Mouse (Mus musculus): ENCODE measurements around the gene Tent5b. TPM values are rescaled to one million over a fixed set of nuclear protein-coding genes. Genes with fewer than 3 reads are reported as not detected.

The Tent5b gene
- polyA plus RNA-seq (2015; fragmentation: Illumina TruSeq; extraction: RNeasy Lipid Tissue Mini Kit (QIAGEN cat#74804); ENCODE audit: insufficient read depth, low read depth, low replicate concordance), result 2.5 TPM

DNA sequence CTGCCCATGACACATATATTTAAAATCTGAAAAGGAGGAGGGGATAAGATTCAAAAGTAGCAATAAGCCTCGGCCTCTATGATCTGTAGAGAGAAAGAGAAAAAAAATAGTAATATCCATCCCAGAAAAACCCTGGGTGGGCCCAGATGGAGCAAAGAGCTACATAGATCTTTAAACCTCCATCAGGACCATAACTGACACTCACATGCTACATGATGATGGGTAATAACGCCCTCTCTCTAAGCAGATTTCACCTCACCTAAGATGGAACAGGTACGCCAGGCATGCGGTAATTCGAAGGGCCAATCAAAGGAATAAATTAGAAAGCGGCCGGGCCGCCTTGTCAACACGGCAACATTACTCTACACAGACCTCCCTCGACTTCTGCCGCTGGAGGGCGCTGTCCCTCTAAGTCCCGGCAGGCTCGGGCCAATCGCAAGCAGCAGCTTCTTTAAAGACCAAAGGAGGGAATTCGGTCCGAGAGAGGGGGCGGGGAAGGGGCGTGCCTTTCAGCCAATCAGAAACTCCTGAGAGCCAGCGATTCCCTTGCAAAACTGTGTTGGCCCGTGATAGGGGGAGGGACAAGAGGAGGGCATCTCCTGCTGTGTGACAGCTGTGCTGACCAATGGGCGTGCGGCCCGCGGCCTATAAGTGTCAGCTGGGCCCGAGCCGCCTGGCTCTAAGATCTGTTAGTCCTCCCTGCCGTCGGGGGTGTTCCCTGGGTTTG, at the start of gene Tent5b:
Gene Tent5b (plus strand): TSS at position 675 of the 727 bp plus-strand sequence.

DNA sequence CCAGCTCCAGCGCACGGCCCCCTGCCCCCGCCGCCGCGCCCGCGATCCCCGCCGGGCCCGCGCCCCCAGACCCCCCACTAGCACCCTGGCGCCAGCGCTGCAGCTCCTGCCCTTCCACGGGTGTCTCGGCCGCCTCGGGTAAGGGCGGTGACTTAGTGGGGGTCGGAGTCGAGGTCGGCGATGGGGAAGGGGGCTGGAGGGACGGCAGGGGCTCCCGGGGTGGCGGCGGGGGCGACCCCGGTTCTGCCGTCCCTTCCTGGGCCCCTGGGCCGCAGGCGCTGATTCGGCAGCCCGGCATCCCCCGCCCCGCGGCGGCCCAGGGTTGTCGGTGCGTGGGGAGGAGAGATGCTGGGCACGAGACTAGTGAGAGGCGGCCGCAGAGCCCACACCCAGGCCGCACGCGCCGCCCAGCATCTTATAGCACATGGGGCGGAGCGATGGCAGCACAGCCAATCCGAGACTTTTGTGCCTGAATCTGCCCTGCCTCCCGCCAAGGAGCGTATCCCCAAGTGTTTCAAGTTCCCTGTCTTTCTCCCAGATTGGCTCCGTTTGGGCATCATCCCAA, 18.3 kb downstream of the Tent5b start, which contains the start of gene Trnp1:
Gene Trnp1 (minus strand): TSS at position 391 of the 565 bp plus-strand sequence.

GRCm38 (mm10) chr4:133518601-133519368, 38.9 kb downstream of the Tent5b start, which contains the start of gene Kdf1:
TSS of gene Kdf1 (plus strand) at chr4:133518963.

Other genes with a start within 250 kb of the Tent5b start
- 6.7 TPM for gene Map3k6, start 239.3 kb upstream of the Tent5b start, polyA plus RNA-seq (2015; fragmentation: Illumina TruSeq; extraction: RNeasy Lipid Tissue Mini Kit (QIAGEN cat#74804); ENCODE audit: insufficient read depth, low read depth, low replicate concordance)
- gene Sytl1, start 217.0 kb upstream of the Tent5b start, polyA plus RNA-seq (2015; fragmentation: Illumina TruSeq; extraction: RNeasy Lipid Tissue Mini Kit (QIAGEN cat#74804); ENCODE audit: insufficient read depth, low read depth, low replicate concordance), result 17.0 TPM
- gene Tmem222, start 202.3 kb upstream of the Tent5b start, polyA plus RNA-seq (2015; fragmentation: Illumina TruSeq; extraction: RNeasy Lipid Tissue Mini Kit (QIAGEN cat#74804); ENCODE audit: insufficient read depth, low read depth, low replicate concordance), result 12.5 TPM
- gene Wdtc1, start 126.7 kb upstream of the Tent5b start, polyA plus RNA-seq (2015; fragmentation: Illumina TruSeq; extraction: RNeasy Lipid Tissue Mini Kit (QIAGEN cat#74804); ENCODE audit: insufficient read depth, low read depth, low replicate concordance), result 7.4 TPM
- 10.4 TPM for gene Slc9a1, start 110.4 kb upstream of the Tent5b start, polyA plus RNA-seq (2015; fragmentation: Illumina TruSeq; extraction: RNeasy Lipid Tissue Mini Kit (QIAGEN cat#74804); ENCODE audit: insufficient read depth, low read depth, low replicate concordance)
- 2.0 TPM for gene Trnp1, start 18.4 kb downstream of the Tent5b start, polyA plus RNA-seq (2015; fragmentation: Illumina TruSeq; extraction: RNeasy Lipid Tissue Mini Kit (QIAGEN cat#74804); ENCODE audit: insufficient read depth, low read depth, low replicate concordance)
- gene Kdf1, start 38.8 kb downstream of the Tent5b start, polyA plus RNA-seq (2015; fragmentation: Illumina TruSeq; extraction: RNeasy Lipid Tissue Mini Kit (QIAGEN cat#74804); ENCODE audit: insufficient read depth, low read depth, low replicate concordance), result 5.3 TPM
- gene Nudc, start 65.9 kb downstream of the Tent5b start, polyA plus RNA-seq (2015; fragmentation: Illumina TruSeq; extraction: RNeasy Lipid Tissue Mini Kit (QIAGEN cat#74804); ENCODE audit: insufficient read depth, low read depth, low replicate concordance), result 29.6 TPM
- gene Nr0b2, start 73.2 kb downstream of the Tent5b start, polyA plus RNA-seq (2015; fragmentation: Illumina TruSeq; extraction: RNeasy Lipid Tissue Mini Kit (QIAGEN cat#74804); ENCODE audit: insufficient read depth, low read depth, low replicate concordance), result 5.4 TPM
- 1.6 TPM for gene Gpatch3, start 94.6 kb downstream of the Tent5b start, polyA plus RNA-seq (2015; fragmentation: Illumina TruSeq; extraction: RNeasy Lipid Tissue Mini Kit (QIAGEN cat#74804); ENCODE audit: insufficient read depth, low read depth, low replicate concordance)
- gene Gpn2, start 104.2 kb downstream of the Tent5b start, polyA plus RNA-seq (2015; fragmentation: Illumina TruSeq; extraction: RNeasy Lipid Tissue Mini Kit (QIAGEN cat#74804); ENCODE audit: insufficient read depth, low read depth, low replicate concordance), result 3.3 TPM
- 2.9 TPM for gene Sfn, start 122.0 kb downstream of the Tent5b start, polyA plus RNA-seq (2015; fragmentation: Illumina TruSeq; extraction: RNeasy Lipid Tissue Mini Kit (QIAGEN cat#74804); ENCODE audit: insufficient read depth, low read depth, low replicate concordance)
- 6.9 TPM for gene Zdhhc18, start 170.0 kb downstream of the Tent5b start, polyA plus RNA-seq (2015; fragmentation: Illumina TruSeq; extraction: RNeasy Lipid Tissue Mini Kit (QIAGEN cat#74804); ENCODE audit: insufficient read depth, low read depth, low replicate concordance)
- 3.0 TPM for gene Pigv, start 192.5 kb downstream of the Tent5b start, polyA plus RNA-seq (2015; fragmentation: Illumina TruSeq; extraction: RNeasy Lipid Tissue Mini Kit (QIAGEN cat#74804); ENCODE audit: insufficient read depth, low read depth, low replicate concordance)

Data from pancreas, adult 10 weeks (tissue).